Mouse (Mus musculus) heart, postnatal 0 days (tissue): ENCODE results near the gene Dlgap4. TPM values are rescaled to one million over a fixed set of nuclear protein-coding genes. Genes with fewer than 3 reads are reported as not detected.
A peak's percentile ranks its signal among the peaks of the same experiment; 100 is the strongest.

Source experiments
- ATAC-seq: fragments of 200-750 bp; cut with Nextera tagmentation; 2 replicates; pipeline ENCODE4 v1.8.0; 2017; ENCODE audit warnings: low read depth, moderate number of reproducible peaks, moderate library complexity; ENCODE audit not compliant: insufficient read depth
- DNase-seq: peaks from one replicate; pipeline ENCODE4 v3.0.0-alpha.2; 2016; ENCODE audit warnings: low spot score
- H3K27ac ChIP-seq: fragments of 300-500 bp; sonication (generic); 2 replicates; pipeline ENCODE4 v1.5.1; 2014; ENCODE audit warnings: low read depth, mild to moderate bottlenecking
- H3K27me3 ChIP-seq: fragments of 300-500 bp; sonication (generic); 2 replicates; pipeline ENCODE4 v1.6.1; 2014; ENCODE audit warnings: low read length, mixed read lengths; ENCODE audit not compliant: control insufficient read depth, insufficient read depth
- H3K36me3 ChIP-seq: fragments of 300-500 bp; sonication (generic); replicated peaks from 2 replicates; pipeline ENCODE4 v1.6.1; 2014; ENCODE audit warnings: low read length, mixed read lengths; ENCODE audit not compliant: control insufficient read depth, insufficient read depth
- H3K4me1 ChIP-seq: fragments of 300-500 bp; sonication (generic); 2 replicates; pipeline ENCODE4 v1.6.1; 2014; ENCODE audit warnings: antibody characterized with exemption; ENCODE audit not compliant: control insufficient read depth, insufficient read depth
- H3K4me2 ChIP-seq: fragments of 300-500 bp; sonication (generic); 2 replicates; pipeline ENCODE4 v1.6.1; 2014; ENCODE audit warnings: low read depth, mild to moderate bottlenecking, low read length, moderate library complexity
- H3K4me3 ChIP-seq: fragments of 300-500 bp; sonication (generic); 2 replicates; pipeline ENCODE4 v1.5.1; 2014; ENCODE audit warnings: low read depth, low read length
- H3K9ac ChIP-seq: fragments of 300-500 bp; sonication (generic); replicated peaks from 2 replicates; pipeline ENCODE4 v1.6.1; 2014; ENCODE audit warnings: low read depth, low read length, mixed read lengths
- H3K9me3 ChIP-seq: fragments of 300-500 bp; sonication (generic); replicated peaks from 2 replicates; pipeline ENCODE4 v1.6.1; 2016; ENCODE audit warnings: low read length; ENCODE audit not compliant: control insufficient read depth
- CTCF ChIP-seq: IDR thresholded peaks from 2 replicates; pipeline ENCODE4 v1.5.1; 2016; ENCODE audit warnings: antibody characterized with exemption, control low read depth, low read depth
- EP300 ChIP-seq: IDR thresholded peaks from 2 replicates; pipeline ENCODE4 v1.6.1; 2016; ENCODE audit warnings: antibody characterized with exemption, low read depth
- WGBS: fragments of 180-500 bp; shearing (Covaris S2); extraction: QIAGEN DNeasy Blood & Tissue Kit; methylation state at CpG from one replicate; pipeline ENCODE4 v1.1.7; 2014; 5-methylcytosine and 5-hydroxymethylcytosine counted together
- polyA plus RNA-seq: library from polyadenylated mRNA; unstranded; fragments of >200 nt; fragmentation: Nextera tagmentation; extraction: Ambion mirVana; gene quantifications from 2 replicates; pipeline ENCODE4 v1.2.1, GENCODE M21; 2015
- total RNA-seq: library from RNA; depleted of rRNA; stranded (reverse); fragments of >200 nt; gene quantifications from 2 replicates; pipeline ENCODE4 v1.2.3, GENCODE M21; 2014; ENCODE audit warnings: low replicate concordance

Dlgap4 gene
- total and polyA plus RNA-seq, 2 experiments from 2014 or later, result 51.3 to 58.5 TPM

DNA sequence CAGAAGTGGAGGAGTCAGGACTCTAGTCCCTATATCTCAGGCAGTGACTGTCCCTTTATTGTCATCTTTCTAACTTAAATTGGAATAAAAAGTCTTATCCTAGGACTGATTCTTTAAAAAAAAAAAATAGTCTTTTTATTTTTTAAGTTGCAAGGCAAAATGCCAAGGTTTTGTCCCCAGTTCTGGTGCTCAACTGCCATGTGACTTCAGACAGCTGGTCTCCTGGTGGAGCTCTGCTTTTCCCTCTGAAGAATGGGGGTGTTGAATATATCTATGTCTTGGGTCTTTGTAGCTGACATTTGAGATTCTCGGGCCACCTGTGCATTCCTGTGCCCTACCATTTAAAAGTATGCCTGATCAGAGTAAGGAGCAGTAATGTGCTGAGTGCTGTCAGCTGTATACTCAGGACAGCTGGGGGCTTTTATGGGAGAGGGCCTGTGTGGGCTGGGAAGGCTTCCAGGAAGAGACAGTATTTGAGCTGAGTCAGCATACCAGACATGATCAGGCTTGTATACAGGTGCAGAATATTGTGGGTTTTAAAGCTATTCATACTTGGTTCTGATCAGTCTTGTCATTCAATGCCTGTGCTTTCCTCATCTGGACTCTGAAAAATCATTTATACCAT is 110.5 kb downstream of the Dlgap4 start:
- no peaks in the 10 kb centered on the region for H3K27me3 ChIP-seq
- H3K4me3 ChIP-seq, result no peak overlapping the region
- H3K36me3 ChIP-seq, result no peaks in the 10 kb centered on the region
- WGBS, result 73% methylated on average over 1 of the region's 1 CpGs
- ATAC-seq (no peak), DNase-seq (no peak)
- H3K27ac ChIP-seq, result no peak overlapping the region
- H3K4me2 ChIP-seq, result no peak overlapping the region
- no peaks in the 10 kb centered on the region for H3K9me3 ChIP-seq
- TF ChIP-seq EP300 (no peak), CTCF (no peak)
- peaks cover 56% of the 10 kb centered on the region for H3K4me1 ChIP-seq
- H3K9ac ChIP-seq, result no peak overlapping the region

DNA sequence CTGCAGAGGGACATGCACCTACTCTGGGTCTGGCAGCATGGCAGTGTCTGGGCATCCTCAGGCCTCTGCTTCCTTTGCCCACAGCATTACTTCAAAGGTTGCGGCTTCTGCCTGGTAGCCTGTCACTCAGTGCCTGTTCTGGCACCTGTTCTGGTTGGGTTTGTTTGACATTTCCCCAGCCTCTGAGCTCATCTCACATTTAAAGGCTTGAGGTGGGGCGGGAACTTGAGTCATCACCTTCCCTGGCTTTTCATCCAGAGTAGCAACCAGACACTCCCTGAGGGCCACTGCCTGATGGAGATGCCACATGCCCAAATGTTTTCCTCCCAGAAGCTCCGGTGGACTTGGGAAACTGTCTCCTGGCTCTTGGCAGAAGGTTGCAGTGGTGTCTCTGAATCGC is 111.4 kb downstream of the Dlgap4 start:
- H3K9ac ChIP-seq, result no peak overlapping the region
- DNase-seq, result no peak
- no peaks in the 10 kb centered on the region for H3K9me3 ChIP-seq
- H3K36me3 ChIP-seq, result no peaks in the 10 kb centered on the region
- no peak for ATAC-seq
- H3K4me3 ChIP-seq, result no peak overlapping the region
- no peaks in the 10 kb centered on the region for H3K27me3 ChIP-seq
- H3K4me1 ChIP-seq, result peaks cover 56% of the 10 kb centered on the region
- no peak overlapping the region for H3K4me2 ChIP-seq
- TF ChIP-seq CTCF (no peak), EP300 (no peak)
- WGBS, result 67% methylated on average over 4 of the region's 4 CpGs
- H3K27ac ChIP-seq, result no peak overlapping the region

DNA sequence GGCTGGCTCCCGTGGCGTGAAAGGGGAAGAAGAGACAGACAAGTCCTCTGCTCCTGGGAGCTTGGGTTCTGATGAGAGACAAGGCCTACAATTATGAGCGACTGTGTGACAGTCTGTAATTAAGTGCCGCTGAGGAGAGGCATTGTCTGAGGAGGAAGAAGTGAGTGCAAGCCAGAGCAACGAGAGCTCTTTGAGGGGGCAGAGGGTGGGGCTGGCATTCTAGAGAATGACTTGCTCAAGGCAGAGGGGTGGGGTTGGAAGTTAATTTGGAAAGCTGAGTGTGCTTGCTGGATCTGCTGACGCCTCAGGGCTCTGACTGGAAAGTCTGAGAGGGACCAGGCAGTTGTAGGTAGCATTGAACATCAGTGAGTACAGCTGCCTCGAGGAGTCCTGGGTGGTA is 112.8 kb downstream of the Dlgap4 start:
- peak overlapping the region; percentile 56 for H3K27ac ChIP-seq
- peaks cover 57% of the 10 kb centered on the region for H3K4me1 ChIP-seq
- peak overlapping the region; percentile 30 for H3K4me2 ChIP-seq
- 27% methylated on average over 7 of the region's 7 CpGs for WGBS
- no peak overlapping the region for H3K4me3 ChIP-seq
- H3K27me3 ChIP-seq, result no peaks in the 10 kb centered on the region
- ATAC-seq (no peak), DNase-seq (peak; percentile 42)
- TF ChIP-seq EP300, result no peak
- TF ChIP-seq CTCF, result no peak
- no peaks in the 10 kb centered on the region for H3K9me3 ChIP-seq
- H3K9ac ChIP-seq, result no peak overlapping the region
- no peaks in the 10 kb centered on the region for H3K36me3 ChIP-seq

DNA sequence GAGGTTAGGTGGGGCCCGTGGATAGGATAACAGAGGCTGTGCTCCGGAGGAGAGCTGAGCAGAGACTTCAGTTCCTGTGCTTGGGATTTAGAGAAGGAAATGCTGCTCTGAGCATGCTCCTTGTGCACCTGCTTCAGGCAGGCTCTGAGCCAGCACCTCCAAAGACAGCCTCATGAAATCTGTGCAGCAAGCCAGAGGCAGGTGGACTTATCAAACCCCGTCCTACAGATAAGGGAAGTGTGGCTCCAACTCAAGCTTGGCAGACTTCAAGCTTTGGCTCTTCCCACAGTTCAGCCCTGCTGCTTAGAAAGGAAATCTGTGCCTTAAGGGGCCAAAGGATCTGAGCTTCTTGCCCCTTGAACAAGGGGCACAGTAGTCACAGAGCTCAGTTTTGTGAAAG is 113.4 kb downstream of the Dlgap4 start:
- ATAC-seq, result no peak
- Histone ChIP-seq H3K36me3 (no peaks in the 10 kb centered on the region), H3K27me3 (no peaks in the 10 kb centered on the region), H3K27ac (peak overlapping the region; percentile 55), H3K4me3 (no peak overlapping the region), H3K4me1 (peaks cover 62% of the 10 kb centered on the region), H3K4me2 (peak overlapping the region; percentile 30), H3K9ac (peak overlapping the region; percentile 32), H3K9me3 (no peaks in the 10 kb centered on the region)
- DNase-seq, result no peak
- TF ChIP-seq CTCF, result no peak
- no peak for TF ChIP-seq EP300
- WGBS, result 6% methylated on average over 3 of the region's 3 CpGs

DNA sequence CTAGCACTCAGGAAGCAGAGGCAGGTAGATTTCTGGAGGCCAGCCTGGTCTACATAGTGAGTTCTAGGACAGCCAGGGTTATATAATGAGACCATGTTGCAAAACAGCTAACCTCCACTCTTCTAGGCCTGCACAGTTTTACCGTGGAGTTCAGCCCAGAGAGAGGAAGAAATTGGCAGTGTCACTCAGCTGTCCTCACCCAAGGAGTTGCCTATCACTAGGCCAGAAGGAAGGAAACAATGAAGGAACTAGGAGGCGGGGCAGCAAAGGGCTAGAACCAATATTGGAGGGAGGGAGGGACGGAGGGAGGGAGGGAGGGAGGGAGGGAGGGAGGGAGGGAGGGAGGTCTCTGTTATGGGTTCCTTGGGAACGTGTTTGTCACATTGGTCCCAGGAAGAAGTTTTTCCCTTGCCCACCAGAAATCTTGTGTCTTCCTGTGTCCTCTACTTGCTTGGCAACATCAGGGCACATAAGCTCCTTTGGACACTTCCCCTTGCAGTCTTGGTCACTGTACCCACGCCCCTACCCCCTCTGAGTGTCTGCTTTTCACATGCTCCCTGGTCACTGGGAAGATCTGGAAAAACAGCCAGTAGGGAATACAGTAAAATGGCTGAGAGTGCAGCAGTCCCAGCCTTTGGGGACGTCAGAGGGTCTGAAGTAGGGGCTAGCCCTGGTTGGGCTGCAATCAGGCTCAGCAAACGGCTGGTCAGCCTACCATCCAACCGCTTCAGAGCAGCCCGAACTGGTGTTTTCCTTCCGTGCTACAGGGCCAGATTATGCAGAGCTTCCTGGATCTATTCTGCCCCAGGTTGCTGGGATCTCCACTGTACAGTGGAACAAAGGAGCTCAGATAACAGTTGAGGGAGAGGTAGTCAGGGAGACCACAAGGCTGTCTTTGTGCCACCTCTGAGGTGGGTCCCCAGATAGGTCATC is 116.3 kb downstream of the Dlgap4 start:
- peak overlapping the region; percentile 19 for H3K4me3 ChIP-seq
- H3K9me3 ChIP-seq, result no peaks in the 10 kb centered on the region
- WGBS, result 31% methylated on average over 9 of the region's 10 CpGs
- H3K36me3 ChIP-seq, result no peaks in the 10 kb centered on the region
- H3K4me1 ChIP-seq, result peaks cover 69% of the 10 kb centered on the region
- H3K4me2 ChIP-seq, result peak overlapping the region; percentile 43
- ATAC-seq, result peak; percentile 31; the same call in 1 of the 2 replicates
- no peak for DNase-seq
- H3K27ac ChIP-seq, result peak overlapping the region; percentile 50
- 0 out of 2 replicates have a peak overlapping the region, but pooled peaks have one; percentile 31 for H3K9ac ChIP-seq
- no peaks in the 10 kb centered on the region for H3K27me3 ChIP-seq
- TF ChIP-seq CTCF, result no peak
- TF ChIP-seq EP300, result no peak
